Mouse (Mus musculus) left cerebral cortex, postnatal 10 days (tissue): ENCODE results near the gene Tbc1d30. TPM values are rescaled to one million over a fixed set of nuclear protein-coding genes. Genes with fewer than 3 reads are reported as not detected.
A peak's percentile ranks its signal among the peaks of the same experiment; 100 is the strongest.

Source experiments
- DNase-seq, 2 experiments: peaks; one replicate each; pipeline ENCODE4 v3.0.0; 2021 to 2022; ENCODE audit warnings: low spot score in 2 of 2, mixed read lengths in 1 of 2; ENCODE audit errors: extremely low spot score in 1 of 2
- intact Hi-C: fragments of 180-260 bp; cut with DNase I; formaldehyde crosslinking; loops from one replicate; pipeline ENCODE4 v1.15.1; 2025
- total RNA-seq, 2 experiments: library from RNA; stranded (reverse); gene quantifications; 2 replicates each; pipeline ENCODE4 v1.2.3; 2021

The Tbc1d30 gene
- total RNA-seq, 2 experiments from 2014 or later: 63.8 to 67.1 TPM

- intact Hi-C loops: no loop called here
- DNase-seq: peak in 1 of 2 experiments; percentile 33
These were observed 27.6 kb downstream of the Tbc1d30 start for GRCm38 (mm10) chr10:121323493-121323892.

- DNase-seq: no peak
- intact Hi-C loops: no loop called here
These were observed 32.6 kb downstream of the Tbc1d30 start for GRCm38 (mm10) chr10:121318397-121318950.

- DNase-seq: no peak
- intact Hi-C loops: no loop called here
These were observed 34.7 kb downstream of the Tbc1d30 start for GRCm38 (mm10) chr10:121316361-121316760.

- peak in 1 of 2 experiments; percentile 42 for DNase-seq
- intact Hi-C loops: no loop called here
These were observed 35.5 kb downstream of the Tbc1d30 start for GRCm38 (mm10) chr10:121315321-121316283.

- intact Hi-C loops: no loop called here
- DNase-seq: no peak
These were observed 36.9 kb downstream of the Tbc1d30 start for GRCm38 (mm10) chr10:121314186-121314585.

- no peak for DNase-seq
- intact Hi-C loops: no loop called here
These were observed 38.0 kb downstream of the Tbc1d30 start for GRCm38 (mm10) chr10:121313049-121313448.

- intact Hi-C loops: no loop called here
- peak; percentile 73 to 87 for DNase-seq
These were observed 40.4 kb downstream of the Tbc1d30 start for GRCm38 (mm10) chr10:121310511-121311221.

GRCm38 (mm10) chr10:121309801-121310510 is 41.1 kb downstream of the Tbc1d30 start:
- peak in 1 of 2 experiments; percentile 37 for DNase-seq
- intact Hi-C loops: loop anchor here (5.0 to 10.0 kb wide), 2 partner anchors 57 to 195 kb away; partner anchors contain the start of gene Gns

GRCm38 (mm10) chr10:121309123-121309655 is 41.9 kb downstream of the Tbc1d30 start:
- intact Hi-C loops: loop anchor here (5.0 to 10.0 kb wide), 2 partner anchors 58 to 196 kb away; partner anchors contain the start of gene Gns
- DNase-seq: no peak

- peak in 1 of 2 experiments; percentile 81 for DNase-seq
- intact Hi-C loops: loop anchor here (5.0 to 10.0 kb wide), 2 partner anchors 62 to 199 kb away; partner anchors contain the start of gene Gns
These were observed 45.6 kb downstream of the Tbc1d30 start for GRCm38 (mm10) chr10:121305441-121305840.

- no peak for DNase-seq
- intact Hi-C loops: loop anchor here (10.0 kb wide), 1 partner anchor 201 kb away; no protein-coding TSS in a partner anchor
These were observed 47.5 kb downstream of the Tbc1d30 start for GRCm38 (mm10) chr10:121303559-121303958.

- peak in 1 of 2 experiments; percentile 40 for DNase-seq
- intact Hi-C loops: loop anchor here (10.0 kb wide), 1 partner anchor 203 kb away; no protein-coding TSS in a partner anchor
These were observed 49.2 kb downstream of the Tbc1d30 start for GRCm38 (mm10) chr10:121301868-121302267.

GRCm38 (mm10) chr10:121300659-121301058 is 50.4 kb downstream of the Tbc1d30 start:
- DNase-seq: no peak
- intact Hi-C loops: loop anchor here (10.0 kb wide), 1 partner anchor 204 kb away; no protein-coding TSS in a partner anchor

GRCm38 (mm10) chr10:121297054-121297701 is 53.9 kb downstream of the Tbc1d30 start:
- DNase-seq: peak in 1 of 2 experiments; percentile 61

GRCm38 (mm10) chr10:121294471-121294870 is 56.6 kb downstream of the Tbc1d30 start:
- intact Hi-C loops: no loop called here
- DNase-seq: no peak

More at GRCm38 (mm10) chr10:121297054-121297701, 53.9 kb downstream of the Tbc1d30 start:
- intact Hi-C loops: no loop called here

- no peak for DNase-seq
- intact Hi-C loops: no loop called here
These were observed 57.2 kb downstream of the Tbc1d30 start for GRCm38 (mm10) chr10:121293829-121294228.

GRCm38 (mm10) chr10:121291272-121291917 is 59.7 kb downstream of the Tbc1d30 start:
- no peak for DNase-seq
- intact Hi-C loops: no loop called here
